Mouse (Mus musculus) liver, adult 2 months (tissue): Measurements from ENCODE around the gene Aldh3b3.

Experiments used
- CTCF ChIP-seq: fragments of 200-500 bp; IDR thresholded peaks from 2 replicates; pipeline ENCODE4 v1.5.1; 2011; ENCODE audit warnings: low read depth, low read length, control low read depth
- POLR2A ChIP-seq: fragments of 200-500 bp; IDR thresholded peaks from 2 replicates; pipeline ENCODE4 v1.6.1; 2011; ENCODE audit warnings: low read length, control low read depth; ENCODE audit not compliant: insufficient read depth; ENCODE audit errors: extremely low read depth

- TF ChIP-seq CTCF = no peak
- no peak for TF ChIP-seq POLR2A
Measured at GRCm38 (mm10) chr19:3990804-3991203, 32.4 kb downstream of the Aldh3b3 start.
